Mouse (Mus musculus) neural tube, embryonic 14.5 days (tissue): ENCODE results near the gene Insig1. TPM values are rescaled to one million over a fixed set of nuclear protein-coding genes. Genes with fewer than 3 reads are reported as not detected.

Experiments
- ATAC-seq: fragments of 200-750 bp; cut with Nextera tagmentation; 2 replicates; pipeline ENCODE4 v1.8.0; 2017; ENCODE audit warnings: low read depth, mild to moderate bottlenecking, moderate TSS enrichment, moderate library complexity
- H3K27ac ChIP-seq: fragments of 300-500 bp; sonication (generic); 2 replicates; pipeline ENCODE4 v1.5.1; 2014; ENCODE audit warnings: low read depth, mild to moderate bottlenecking, control low read depth, low read length, moderate library complexity, mixed read lengths
- H3K27me3 ChIP-seq: fragments of 300-500 bp; sonication (generic); 2 replicates; pipeline ENCODE4 v1.6.1; 2014; ENCODE audit warnings: low read length; ENCODE audit not compliant: control insufficient read depth, insufficient read depth
- H3K36me3 ChIP-seq: fragments of 300-500 bp; sonication (generic); 2 replicates; pipeline ENCODE4 v1.6.1; 2014; ENCODE audit warnings: low read length, mixed read lengths; ENCODE audit not compliant: control insufficient read depth, insufficient read depth
- H3K4me1 ChIP-seq: fragments of 300-500 bp; sonication (generic); 2 replicates; pipeline ENCODE4 v1.6.1; 2014; ENCODE audit warnings: low read length; ENCODE audit not compliant: control insufficient read depth, insufficient read depth
- H3K4me2 ChIP-seq: fragments of 300-500 bp; sonication (generic); 2 replicates; pipeline ENCODE4 v1.6.1; 2014; ENCODE audit warnings: mild to moderate bottlenecking, low read depth, low read length, control low read depth
- H3K4me3 ChIP-seq: fragments of 300-500 bp; sonication (generic); 2 replicates; pipeline ENCODE4 v1.5.1; 2014; ENCODE audit warnings: low read depth, low read length, control low read depth, mixed read lengths
- H3K9ac ChIP-seq: fragments of 300-500 bp; sonication (generic); replicated peaks from 2 replicates; pipeline ENCODE4 v1.6.1; 2014; ENCODE audit warnings: low read depth, mild to moderate bottlenecking, control low read depth, low read length, mixed read lengths
- H3K9me3 ChIP-seq: fragments of 300-500 bp; sonication (generic); 2 replicates; pipeline ENCODE4 v1.6.1; 2016; ENCODE audit warnings: low read length; ENCODE audit not compliant: control insufficient read depth
- WGBS: fragments of 180-500 bp; shearing (Covaris S2); extraction: QIAGEN DNeasy Blood & Tissue Kit; methylation state at CpG from one replicate; pipeline ENCODE4 v1.1.7; 2014; 5-methylcytosine and 5-hydroxymethylcytosine counted together
- polyA plus RNA-seq: library from polyadenylated mRNA; unstranded; fragments of >200 nt; fragmentation: Nextera tagmentation; extraction: Ambion mirVana; gene quantifications from 2 replicates; pipeline ENCODE4 v1.2.1, GENCODE M21; 2014

Insig1 gene
- polyA plus RNA-seq, 1 experiment from 2014 or later, result 78.9 TPM

GRCm38 (mm10) chr5:28122491-28123454, 51.6 kb downstream of the Insig1 start:
- H3K27me3 ChIP-seq, result peaks cover 59% of the 10 kb centered on the region
- H3K4me3 ChIP-seq, result peak overlapping the region; percentile 2; the same call in 1 of the 2 replicates
- H3K36me3 ChIP-seq, result no peaks in the 10 kb centered on the region
- peak; percentile 88 for ATAC-seq
- 1% methylated on average over 27 of the region's 27 CpGs for WGBS
- H3K9ac ChIP-seq, result no peak overlapping the region
- no peaks in the 10 kb centered on the region for H3K9me3 ChIP-seq
- no peaks in the 10 kb centered on the region for H3K4me1 ChIP-seq
- H3K27ac ChIP-seq, result no peak overlapping the region
- H3K4me2 ChIP-seq, result no peak overlapping the region

GRCm38 (mm10) chr5:28123455-28123825, 52.3 kb downstream of the Insig1 start:
- Histone ChIP-seq H3K4me1 (no peaks in the 10 kb centered on the region), H3K27me3 (peaks cover 57% of the 10 kb centered on the region), H3K27ac (no peak overlapping the region), H3K4me2 (no peak overlapping the region), H3K9ac (no peak overlapping the region), H3K4me3 (peak overlapping the region; percentile 2; the same call in 1 of the 2 replicates), H3K9me3 (no peaks in the 10 kb centered on the region), H3K36me3 (no peaks in the 10 kb centered on the region)
- ATAC-seq, result 0 out of 2 replicates have a peak, but pooled peaks have one; percentile 21
- WGBS, result under 1% methylated on average over 11 of the region's 11 CpGs

GRCm38 (mm10) chr5:28124321-28125230, 53.4 kb downstream of the Insig1 start:
- Histone ChIP-seq H3K36me3 (no peaks in the 10 kb centered on the region), H3K9me3 (no peaks in the 10 kb centered on the region), H3K9ac (no peak overlapping the region), H3K4me3 (no peak overlapping the region), H3K27me3 (peaks cover 55% of the 10 kb centered on the region), H3K4me1 (no peaks in the 10 kb centered on the region), H3K4me2 (no peak overlapping the region), H3K27ac (no peak overlapping the region)
- peak; percentile 65; the same call in 1 of the 2 replicates for ATAC-seq
- 4% methylated on average over 28 of the region's 28 CpGs for WGBS

Other genes starting within 250 kb of the Insig1 start
- 1.2 and 1.6 TPM in 2 replicates for gene Htr5a, start 229.2 kb upstream of the Insig1 start, polyA plus RNA-seq
- not detected in 2 replicates for gene En2, start 94.3 kb downstream of the Insig1 start, polyA plus RNA-seq
- gene Cnpy1, start 174.4 kb downstream of the Insig1 start, polyA plus RNA-seq, result 0.66 and 1.1 TPM in 2 replicates
- 22.1 and 26.6 TPM in 2 replicates for gene Rbm33, start 245.8 kb downstream of the Insig1 start, polyA plus RNA-seq